Mouse (Mus musculus): ENCODE results near the gene Plod3. TPM values are rescaled to one million over a fixed set of nuclear protein-coding genes. Genes with fewer than 3 reads are reported as not detected.

The Plod3 gene
- polyA plus RNA-seq, 1 experiment from 2014 or later, result 8.8 TPM

GRCm38 (mm10) chr5:137029273-137029585 is 42.4 kb downstream of the Plod3 start:
- 3% methylated on average over 6 of the region's 8 CpGs for WGBS (ENCODE audit: insufficient replicate concordance)
- Histone ChIP-seq H3K9ac (replicated peaks) (no peak overlapping the region), H3K4me2 (ENCODE audit: low read depth, low read length) (no peak overlapping the region), H3K4me1 (ENCODE audit: insufficient read depth) (peaks cover 28% of the 10 kb centered on the region), H3K9me3 (ENCODE audit: low read length) (no peaks in the 10 kb centered on the region), H3K27me3 (ENCODE audit: insufficient read depth, low read length) (peaks cover 81% of the 10 kb centered on the region), H3K36me3 (replicated peaks; ENCODE audit: insufficient read depth, low read length) (no peaks in the 10 kb centered on the region), H3K27ac (ENCODE audit: low read depth) (no peak overlapping the region), H3K4me3 (ENCODE audit: low read depth, low read length) (no peak overlapping the region)
- ATAC-seq (no peak), DNase-seq (no peak)
- TF ChIP-seq CTCF (IDR thresholded peaks at IDR 0.05; ENCODE audit: low read depth) (no peak), EP300 (IDR thresholded peaks at IDR 0.05; ENCODE audit: low read depth) (no peak)

GRCm38 (mm10) chr5:137029643-137030415 is 43.0 kb downstream of the Plod3 start:
- no peak overlapping the region for H3K27ac ChIP-seq (ENCODE audit: low read depth)
- H3K4me2 ChIP-seq (ENCODE audit: low read depth, low read length), result peak overlapping the region; percentile 65
- H3K4me1 ChIP-seq (ENCODE audit: insufficient read depth), result peaks cover 28% of the 10 kb centered on the region
- H3K4me3 ChIP-seq (ENCODE audit: low read depth, low read length), result peak overlapping the region; percentile 25
- WGBS (ENCODE audit: insufficient replicate concordance), result 2% methylated on average over 51 of the region's 52 CpGs
- H3K27me3 ChIP-seq (ENCODE audit: insufficient read depth, low read length), result peaks cover 75% of the 10 kb centered on the region
- TF ChIP-seq EP300 (IDR thresholded peaks at IDR 0.05; ENCODE audit: low read depth) (no peak), CTCF (IDR thresholded peaks at IDR 0.05; ENCODE audit: low read depth) (no peak)
- no peaks in the 10 kb centered on the region for H3K36me3 ChIP-seq (replicated peaks; ENCODE audit: insufficient read depth, low read length)
- ATAC-seq (peak; percentile 71), DNase-seq (peak; percentile 97)
- H3K9me3 ChIP-seq (ENCODE audit: low read length), result no peaks in the 10 kb centered on the region
- H3K9ac ChIP-seq (replicated peaks), result no peak overlapping the region

GRCm38 (mm10) chr5:137030416-137030810 is 43.6 kb downstream of the Plod3 start:
- H3K36me3 ChIP-seq (replicated peaks; ENCODE audit: insufficient read depth, low read length), result no peaks in the 10 kb centered on the region
- WGBS (ENCODE audit: insufficient replicate concordance), result 15% methylated on average over 22 of the region's 22 CpGs
- ATAC-seq, result no peak

GRCm38 (mm10) chr5:137031076-137032032 is 44.5 kb downstream of the Plod3 start:
- TF ChIP-seq EP300 (IDR thresholded peaks at IDR 0.05; ENCODE audit: low read depth) (no peak), CTCF (IDR thresholded peaks at IDR 0.05; ENCODE audit: low read depth) (no peak)
- Histone ChIP-seq H3K4me2 (ENCODE audit: low read depth, low read length) (peak overlapping the region; percentile 76), H3K27ac (ENCODE audit: low read depth) (no peak overlapping the region), H3K4me3 (ENCODE audit: low read depth, low read length) (peak overlapping the region; percentile 39), H3K36me3 (replicated peaks; ENCODE audit: insufficient read depth, low read length) (peaks cover 4% of the 10 kb centered on the region), H3K9me3 (ENCODE audit: low read length) (no peaks in the 10 kb centered on the region), H3K27me3 (ENCODE audit: insufficient read depth, low read length) (peaks cover 61% of the 10 kb centered on the region), H3K4me1 (ENCODE audit: insufficient read depth) (peaks cover 28% of the 10 kb centered on the region), H3K9ac (replicated peaks) (no peak overlapping the region)
- no peak for ATAC-seq
- DNase-seq, result peak; percentile 52
- WGBS (ENCODE audit: insufficient replicate concordance), result 3% methylated on average over 78 of the region's 78 CpGs

More at GRCm38 (mm10) chr5:137030416-137030810, 43.6 kb downstream of the Plod3 start:
- DNase-seq, result no peak
- no peak overlapping the region for H3K4me3 ChIP-seq (ENCODE audit: low read depth, low read length)
- peaks cover 71% of the 10 kb centered on the region for H3K27me3 ChIP-seq (ENCODE audit: insufficient read depth, low read length)
- no peak overlapping the region for H3K9ac ChIP-seq (replicated peaks)
- no peak overlapping the region for H3K4me2 ChIP-seq (ENCODE audit: low read depth, low read length)
- no peak overlapping the region for H3K27ac ChIP-seq (ENCODE audit: low read depth)
- H3K9me3 ChIP-seq (ENCODE audit: low read length), result no peaks in the 10 kb centered on the region
- TF ChIP-seq EP300 (IDR thresholded peaks at IDR 0.05; ENCODE audit: low read depth), result no peak
- no peak for TF ChIP-seq CTCF (IDR thresholded peaks at IDR 0.05; ENCODE audit: low read depth)
- peaks cover 28% of the 10 kb centered on the region for H3K4me1 ChIP-seq (ENCODE audit: insufficient read depth)

GRCm38 (mm10) chr5:137032033-137032421 is 45.2 kb downstream of the Plod3 start:
- H3K4me3 ChIP-seq (ENCODE audit: low read depth, low read length), result peak overlapping the region; percentile 39
- peak; percentile 30 for DNase-seq
- H3K27ac ChIP-seq (ENCODE audit: low read depth), result no peak overlapping the region
- TF ChIP-seq EP300 (IDR thresholded peaks at IDR 0.05; ENCODE audit: low read depth) (no peak), CTCF (IDR thresholded peaks at IDR 0.05; ENCODE audit: low read depth) (no peak)
- H3K4me2 ChIP-seq (ENCODE audit: low read depth, low read length), result peak overlapping the region; percentile 76
- ATAC-seq, result no peak
- no peaks in the 10 kb centered on the region for H3K9me3 ChIP-seq (ENCODE audit: low read length)
- peaks cover 28% of the 10 kb centered on the region for H3K4me1 ChIP-seq (ENCODE audit: insufficient read depth)
- no peak overlapping the region for H3K9ac ChIP-seq (replicated peaks)
- H3K36me3 ChIP-seq (replicated peaks; ENCODE audit: insufficient read depth, low read length), result peaks cover 7% of the 10 kb centered on the region
- peaks cover 55% of the 10 kb centered on the region for H3K27me3 ChIP-seq (ENCODE audit: insufficient read depth, low read length)
- WGBS (ENCODE audit: insufficient replicate concordance), result under 1% methylated on average over 28 of the region's 33 CpGs

GRCm38 (mm10) chr5:137032641-137033074 is 45.8 kb downstream of the Plod3 start:
- peaks cover 50% of the 10 kb centered on the region for H3K27me3 ChIP-seq (ENCODE audit: insufficient read depth, low read length)
- TF ChIP-seq CTCF (IDR thresholded peaks at IDR 0.05; ENCODE audit: low read depth), result no peak
- TF ChIP-seq EP300 (IDR thresholded peaks at IDR 0.05; ENCODE audit: low read depth), result no peak
- H3K4me1 ChIP-seq (ENCODE audit: insufficient read depth), result peaks cover 28% of the 10 kb centered on the region
- no peak overlapping the region for H3K27ac ChIP-seq (ENCODE audit: low read depth)
- H3K4me3 ChIP-seq (ENCODE audit: low read depth, low read length), result peak overlapping the region; percentile 39
- WGBS (ENCODE audit: insufficient replicate concordance), result under 1% methylated on average over 46 of the region's 49 CpGs
- H3K36me3 ChIP-seq (replicated peaks; ENCODE audit: insufficient read depth, low read length), result peaks cover 12% of the 10 kb centered on the region
- peak overlapping the region; percentile 76 for H3K4me2 ChIP-seq (ENCODE audit: low read depth, low read length)
- H3K9ac ChIP-seq (replicated peaks), result peak overlapping the region; percentile 17; the same call in 1 of the 2 replicates
- DNase-seq (peak; percentile 97), ATAC-seq (peak; percentile 89)
- H3K9me3 ChIP-seq (ENCODE audit: low read length), result no peaks in the 10 kb centered on the region
